Mouse (Mus musculus) liver, embryonic 14.5 days (tissue): ENCODE data around the gene Fgd6. TPM values are rescaled to one million over a fixed set of nuclear protein-coding genes. Genes with fewer than 3 reads are reported as not detected.

ENCODE experiments used
- ATAC-seq: fragments of 200-750 bp; cut with Nextera tagmentation; 2 replicates; pipeline ENCODE4 v1.8.0; 2017; ENCODE audit warnings: moderate number of reproducible peaks, mild to moderate bottlenecking, moderate library complexity; ENCODE audit not compliant: insufficient read depth
- DNase-seq, 3 experiments: peaks; one replicate each; pipeline ENCODE4 v3.0.0-alpha.2; 2012 to 2013; ENCODE audit warnings: low read depth in 3 of 3, low spot score in 3 of 3
- H3K27ac ChIP-seq: fragments of 300-500 bp; sonication (generic); 2 replicates; pipeline ENCODE4 v1.5.1; 2014; ENCODE audit warnings: moderate library complexity, mild to moderate bottlenecking, control low read depth, inconsistent platforms
- H3K27me3 ChIP-seq: fragments of 300-500 bp; sonication (generic); 2 replicates; pipeline ENCODE4 v1.6.1; 2014; ENCODE audit warnings: mild to moderate bottlenecking, low read length, moderate library complexity; ENCODE audit not compliant: control insufficient read depth, insufficient read depth
- H3K36me3 ChIP-seq: fragments of 300-500 bp; sonication (generic); replicated peaks from 2 replicates; pipeline ENCODE4 v1.6.1; 2014; ENCODE audit warnings: low read depth; ENCODE audit not compliant: control insufficient read depth, insufficient read depth
- H3K4me1 ChIP-seq, 2 experiments: fragments of 200-500 bp in 1 of 2; fragments of 300-500 bp in 1 of 2; sonication (generic) in 1 of 2; replicated peaks; 2 replicates each; pipeline ENCODE4 v1.6.1; 2012 to 2014; ENCODE audit warnings: antibody characterized with exemption in 1 of 2, inconsistent platforms in 1 of 2, low read length in 1 of 2; ENCODE audit not compliant: control insufficient read depth in 2 of 2, insufficient read depth in 2 of 2
- H3K4me2 ChIP-seq: fragments of 300-500 bp; sonication (generic); 2 replicates; pipeline ENCODE4 v1.6.1; 2014; ENCODE audit warnings: low read depth, mild to moderate bottlenecking, control low read depth, moderate library complexity
- H3K4me3 ChIP-seq, 2 experiments: fragments of 200-500 bp in 1 of 2; fragments of 300-500 bp in 1 of 2; sonication (generic) in 1 of 2; 2 replicates each; pipeline ENCODE4 v1.5.1; 2012 to 2014; ENCODE audit warnings: low read depth in 2 of 2, low read length in 2 of 2, mild to moderate bottlenecking in 2 of 2, control low read depth in 1 of 2, inconsistent platforms in 1 of 2, moderate library complexity in 1 of 2; ENCODE audit not compliant: insufficient read depth in 1 of 2
- H3K9ac ChIP-seq: fragments of 300-500 bp; sonication (generic); replicated peaks from 2 replicates; pipeline ENCODE4 v1.6.1; 2014; ENCODE audit warnings: mild to moderate bottlenecking, control low read depth, moderate library complexity
- H3K9me3 ChIP-seq: fragments of 300-500 bp; sonication (generic); 2 replicates; pipeline ENCODE4 v1.6.1; 2016; ENCODE audit warnings: low read length, mixed read lengths; ENCODE audit not compliant: control insufficient read depth
- CTCF ChIP-seq: IDR thresholded peaks from 2 replicates; pipeline ENCODE4 v1.5.1; 2016; ENCODE audit warnings: antibody characterized with exemption, low read depth, control low read depth
- EP300 ChIP-seq: IDR thresholded peaks from 2 replicates; pipeline ENCODE4 v1.6.1; 2016; ENCODE audit warnings: antibody characterized with exemption, low read depth
- WGBS: fragments of 180-500 bp; shearing (Covaris S2); extraction: QIAGEN DNeasy Blood & Tissue Kit; methylation state at CpG from one replicate; pipeline ENCODE4 v1.1.7; 2014; ENCODE audit not compliant: insufficient replicate concordance; 5-methylcytosine and 5-hydroxymethylcytosine counted together
- polyA plus RNA-seq, 2 experiments: library from polyadenylated mRNA; depleted of rRNA in 1 of 2; stranded (reverse) in 1 of 2; unstranded in 1 of 2; fragments of >200 nt; fragmentation: Nextera tagmentation in 1 of 2; extraction: Ambion mirVana in 1 of 2; gene quantifications; 2 replicates each; pipeline versions ENCODE4 v1.2.1 to v1.2.3; 2012 to 2014

Fgd6 gene
- polyA plus RNA-seq, 2 experiments: 2.4 to 2.9 TPM

DNA sequence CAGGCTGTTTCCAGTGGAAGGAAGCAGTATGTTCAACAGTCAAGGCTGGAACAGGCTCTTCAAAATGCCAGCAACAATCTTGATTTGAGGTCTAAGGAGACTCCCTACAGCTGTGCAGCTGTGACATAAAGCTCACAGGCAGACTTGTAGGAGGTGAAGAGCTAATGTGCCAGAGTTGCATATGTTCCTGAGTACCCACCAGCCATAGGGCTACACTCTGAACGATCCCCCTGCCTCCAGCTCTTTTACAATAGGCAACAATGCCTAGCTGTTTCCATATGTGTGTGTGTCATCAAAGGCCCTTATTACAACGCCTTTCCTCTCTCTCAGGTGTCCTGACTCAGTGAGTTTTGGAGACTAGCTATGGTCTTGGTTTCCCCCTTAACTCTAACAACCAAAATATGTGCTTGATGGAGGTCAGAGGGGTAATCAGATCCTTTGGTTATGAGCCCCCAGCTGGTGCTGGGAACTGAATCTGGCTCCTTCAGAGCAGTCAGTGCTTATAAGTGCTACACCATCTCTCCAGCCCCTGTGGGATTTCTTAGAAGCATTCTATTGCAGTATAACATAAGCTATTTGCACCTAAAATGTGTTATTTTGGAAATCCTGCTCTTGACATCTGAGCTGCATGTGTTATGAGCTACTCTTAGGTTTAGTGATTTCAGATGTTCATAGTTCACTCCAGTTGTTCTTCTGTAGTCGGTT is 104.6 kb downstream of the Fgd6 start:
- ATAC-seq (no peak), DNase-seq (no peak)
- H3K9me3 ChIP-seq: no peaks in the 10 kb centered on the region
- no peak overlapping the region for H3K4me3 ChIP-seq
- H3K27me3 ChIP-seq: no peaks in the 10 kb centered on the region
- H3K4me1 ChIP-seq: no peaks in the 10 kb centered on the region
- 69% methylated on average over 3 of the region's 3 CpGs for WGBS
- H3K36me3 ChIP-seq: peaks cover 4% of the 10 kb centered on the region
- TF ChIP-seq CTCF: no peak
- no peak for TF ChIP-seq EP300
- H3K4me2 ChIP-seq: no peak overlapping the region
- H3K27ac ChIP-seq: no peak overlapping the region
- no peak overlapping the region for H3K9ac ChIP-seq

- H3K9me3 ChIP-seq: no peaks in the 10 kb centered on the region
- H3K36me3 ChIP-seq: peaks cover 2% of the 10 kb centered on the region
- H3K27ac ChIP-seq: no peak overlapping the region
- TF ChIP-seq EP300 (no peak), CTCF (no peak)
- no peaks in the 10 kb centered on the region for H3K4me1 ChIP-seq
- WGBS: 80% methylated on average over 3 of the region's 3 CpGs
- no peak overlapping the region for H3K4me2 ChIP-seq
- no peak for DNase-seq
- no peak overlapping the region for H3K4me3 ChIP-seq
- no peak for ATAC-seq
- H3K27me3 ChIP-seq: no peaks in the 10 kb centered on the region
- H3K9ac ChIP-seq: no peak overlapping the region
Observed at GRCm38 (mm10) chr10:94142427-94142826, 106.6 kb downstream of the Fgd6 start.

- 70% methylated on average over 5 of the region's 5 CpGs for WGBS
- DNase-seq: no peak
Observed at GRCm38 (mm10) chr10:94144581-94144980, 108.8 kb downstream of the Fgd6 start.

GRCm38 (mm10) chr10:94147391-94147755 is 111.6 kb downstream of the Fgd6 start:
- Histone ChIP-seq H3K9me3 (no peaks in the 10 kb centered on the region), H3K36me3 (no peaks in the 10 kb centered on the region), H3K4me1 (peaks cover 0 to 9% of the 10 kb centered on the region in 2 experiments; a peak in 3 of 4 replicates), H3K4me2 (peak overlapping the region; percentile 56), H3K27me3 (no peaks in the 10 kb centered on the region), H3K27ac (no peak overlapping the region), H3K9ac (peak overlapping the region; percentile 61), H3K4me3 (peak overlapping the region; percentile 62 to 71)
- ATAC-seq: peak; percentile 21; the same call in 1 of the 2 replicates
- TF ChIP-seq EP300: no peak
- no peak; the same call in 1 of the 2 replicates for TF ChIP-seq CTCF
- WGBS: 5% methylated on average over 8 of the region's 8 CpGs
- no peak for DNase-seq

More at GRCm38 (mm10) chr10:94144581-94144980, 108.8 kb downstream of the Fgd6 start:
- no peak for ATAC-seq
- Histone ChIP-seq H3K36me3 (no peaks in the 10 kb centered on the region; the same call in 1 of the 2 replicates), H3K4me1 (peaks cover 0 to 6% of the 10 kb centered on the region in 2 experiments; a peak in 3 of 4 replicates), H3K9me3 (no peaks in the 10 kb centered on the region), H3K27me3 (no peaks in the 10 kb centered on the region), H3K4me2 (no peak overlapping the region), H3K27ac (no peak overlapping the region), H3K4me3 (no peak overlapping the region), H3K9ac (no peak overlapping the region)
- TF ChIP-seq CTCF (no peak), EP300 (no peak)

DNA sequence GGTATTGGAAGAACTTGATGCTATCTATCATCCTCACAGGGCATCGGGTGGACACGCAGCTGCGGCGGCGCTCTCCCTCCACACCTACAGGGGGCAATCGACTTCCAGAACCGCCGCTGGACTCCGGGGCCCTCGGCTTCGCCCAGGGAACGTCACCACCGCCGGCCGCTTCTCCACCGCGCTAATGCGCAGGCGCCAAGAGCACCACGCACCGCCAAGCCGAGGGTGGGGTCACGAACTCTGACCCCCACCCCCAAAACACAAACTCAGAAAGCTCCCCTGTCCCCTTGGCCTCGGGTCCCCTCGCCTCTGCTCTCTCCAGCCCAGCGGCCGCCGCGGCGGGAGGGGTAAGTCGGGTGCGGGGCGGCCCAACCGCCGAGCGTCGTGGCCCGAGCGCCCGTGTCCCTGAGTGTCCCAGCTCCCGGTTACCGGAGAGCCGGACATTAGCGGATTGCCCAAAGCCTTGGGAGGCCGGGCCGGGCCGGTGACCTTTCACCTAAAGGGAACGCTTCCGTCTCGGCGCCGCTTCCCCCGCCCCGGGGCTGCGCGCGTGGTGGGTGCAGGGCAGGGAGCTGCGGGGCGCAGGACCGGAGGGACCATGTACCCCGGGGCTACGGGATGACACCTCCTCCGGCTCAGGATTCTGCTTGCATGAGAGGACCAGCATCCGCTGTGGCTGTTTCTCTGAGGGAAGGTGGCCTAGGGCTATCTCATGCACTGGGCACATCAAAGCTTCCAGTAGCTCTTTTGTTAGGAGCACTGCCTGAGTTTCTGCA is 112.1 kb downstream of the Fgd6 start, which contains the start of gene Nr2c1:
Nr2c1 (plus strand) TSS at position 268 of the 776 bp plus-strand sequence.
- DNase-seq (peak; percentile 31 to 58 (median 49)), ATAC-seq (peak; percentile 85)
- WGBS: under 1% methylated on average over 63 of the region's 64 CpGs
- Histone ChIP-seq H3K36me3 (no peaks in the 10 kb centered on the region), H3K9ac (peak within 1 kb of the TSS; percentile 61), H3K27me3 (no peaks in the 10 kb centered on the region), H3K4me2 (peak within 1 kb of the TSS; percentile 56), H3K27ac (peak within 1 kb of the TSS; percentile 5), H3K4me1 (peaks cover 0 to 9% of the 10 kb centered on the region in 2 experiments; a peak in 3 of 4 replicates), H3K9me3 (no peaks in the 10 kb centered on the region), H3K4me3 (peak within 1 kb of the TSS; percentile 62 to 71)
- TF ChIP-seq EP300 (no peak), CTCF (peak; percentile 71)
